Mouse (Mus musculus) heart, adult 18-20 months (tissue): ENCODE measurements around the gene Taf1c. TPM values are rescaled to one million over a fixed set of nuclear protein-coding genes. Genes with fewer than 3 reads are reported as not detected.

Source experiments
- DNase-seq, 2 experiments: peaks; one replicate each; pipeline ENCODE4 v3.0.0; 2021 to 2022; ENCODE audit warnings: mixed read lengths in 1 of 2
- long read RNA-seq, 2 experiments: library from polyadenylated mRNA; stranded (forward); transcript quantifications; one replicate each; pipeline ENCODE4 v2.0.0; 2021
- total RNA-seq, 2 experiments: library from RNA; stranded (reverse); gene quantifications; 2 replicates each; pipeline ENCODE4 v1.2.3; 2021

The Taf1c gene
- total RNA-seq, result 1 to 10 TPM; 3.5 to 4.5 TPM
- long read RNA-seq, experiment 1, partial matches to known transcripts, result 0 of 3 reads
- long read RNA-seq, experiment 1, other reads (novel, unspliced or antisense), result 3 of 3 reads
- long read RNA-seq, experiment 2, partial matches to known transcripts, result 0 of 2 reads
- long read RNA-seq, experiment 2, other reads (novel, unspliced or antisense), result 0 of 2 reads

DNA sequence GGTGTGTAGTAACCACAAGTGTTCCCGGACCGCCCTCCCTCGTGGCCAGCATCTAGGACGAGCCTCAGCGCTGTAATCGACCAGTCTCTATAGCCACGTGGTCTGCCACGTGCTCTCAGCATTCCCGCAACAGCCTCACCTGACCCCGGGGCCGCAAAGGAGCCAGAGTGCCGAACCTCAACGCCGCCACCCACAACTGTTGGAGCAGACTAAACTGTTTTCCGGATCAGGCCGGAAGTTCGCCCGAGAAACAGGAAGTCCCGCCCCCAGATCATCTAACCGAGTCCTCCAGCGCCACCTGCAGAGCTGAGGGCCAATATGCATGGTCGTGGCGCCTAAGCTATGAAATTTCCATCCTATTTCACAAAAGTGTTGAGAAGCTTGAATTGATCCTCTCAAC is at the start of gene Taf1c:
Taf1c (minus strand) TSS at position 227 of the 400 bp plus-strand sequence.
- peak; percentile 93 to 99 for DNase-seq

DNA sequence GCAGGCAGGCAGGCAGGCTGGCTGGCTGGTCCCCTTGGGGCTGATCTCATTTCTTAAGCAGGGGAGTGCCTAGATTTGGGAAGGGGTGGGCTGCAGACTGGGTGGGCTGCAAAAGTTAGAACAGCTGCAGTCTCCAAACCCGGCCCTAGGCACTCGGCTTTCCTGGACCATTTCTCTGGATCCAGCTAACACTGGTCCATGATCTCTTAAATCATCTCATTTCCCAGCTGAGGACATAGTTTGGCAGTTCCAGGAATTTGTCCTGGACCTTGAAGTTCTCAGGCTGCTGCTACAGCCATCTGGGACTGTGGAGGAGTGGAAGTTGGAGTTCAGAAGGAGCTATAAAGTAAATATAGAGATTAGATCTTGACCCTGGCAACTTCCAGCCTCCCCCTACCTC is 46.3 kb upstream of the Taf1c start:
- DNase-seq, result no peak

DNA sequence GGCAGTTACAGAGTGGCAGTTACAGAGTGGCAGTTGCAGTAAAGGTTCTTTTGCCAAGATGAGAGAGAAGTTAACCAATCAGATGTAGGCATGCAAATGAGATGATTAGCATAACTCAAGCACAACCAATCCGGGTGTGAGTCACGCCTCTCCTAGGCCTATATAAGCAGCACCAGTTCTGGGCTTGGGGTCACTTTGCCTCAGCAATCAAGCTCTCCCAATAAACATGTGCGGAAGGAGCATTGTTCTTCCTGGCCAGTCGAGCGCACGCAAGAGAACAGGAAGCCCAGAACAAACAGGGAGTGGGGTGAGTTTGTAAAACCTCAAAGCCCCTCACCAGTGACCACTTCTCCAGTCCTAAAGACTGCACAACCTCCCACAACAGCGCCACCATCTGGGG is 41.8 kb upstream of the Taf1c start:
- no peak for DNase-seq

DNA sequence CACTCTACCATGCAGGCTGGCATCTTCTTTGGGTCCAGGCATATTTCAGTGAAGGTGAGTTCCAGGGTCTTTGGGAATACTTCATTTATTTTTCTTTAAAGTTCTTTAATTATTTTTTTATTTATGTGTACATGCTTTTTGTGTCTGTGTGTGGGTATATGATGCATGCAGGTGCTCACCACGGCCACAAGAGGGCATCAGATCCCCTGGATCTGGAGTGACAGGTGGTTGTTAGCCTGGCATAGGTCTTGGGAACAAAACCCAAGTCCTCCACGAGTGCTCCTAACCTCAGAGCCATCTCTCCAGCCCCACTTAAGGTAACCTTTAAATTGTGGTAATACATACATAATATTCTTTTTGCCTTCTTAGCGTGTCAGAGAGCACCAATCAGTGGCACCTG is 41.2 kb upstream of the Taf1c start:
- no peak for DNase-seq

DNA sequence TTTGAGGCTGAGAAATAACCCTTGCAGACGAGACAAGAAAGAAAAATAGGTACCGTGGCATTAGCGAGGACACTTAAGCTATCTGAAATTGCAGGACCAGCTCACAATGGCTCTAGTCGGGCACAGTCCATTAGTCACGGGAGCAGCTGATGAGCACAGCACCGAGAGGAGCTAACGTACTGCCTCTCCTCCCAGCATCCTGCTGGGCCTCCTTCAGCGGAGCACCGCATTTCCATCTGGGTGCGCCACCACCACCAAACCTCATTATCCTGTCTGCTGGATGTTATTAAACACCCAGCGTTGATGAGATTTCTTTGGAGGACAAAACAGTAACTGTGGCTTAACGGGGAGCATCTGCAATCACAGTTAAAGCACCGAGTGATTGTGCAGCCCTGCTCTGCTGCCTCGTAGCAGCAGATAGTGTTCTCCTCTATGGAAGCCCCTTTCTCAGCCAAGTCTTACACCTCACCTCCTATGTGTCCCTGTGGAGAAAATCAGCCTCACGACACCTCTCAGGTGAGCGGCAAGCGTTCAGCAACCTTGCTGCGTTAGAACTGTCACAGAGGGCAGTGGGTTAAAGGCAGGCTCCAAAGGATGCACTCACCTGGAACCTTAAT is 40.1 kb upstream of the Taf1c start:
- no peak for DNase-seq

DNA sequence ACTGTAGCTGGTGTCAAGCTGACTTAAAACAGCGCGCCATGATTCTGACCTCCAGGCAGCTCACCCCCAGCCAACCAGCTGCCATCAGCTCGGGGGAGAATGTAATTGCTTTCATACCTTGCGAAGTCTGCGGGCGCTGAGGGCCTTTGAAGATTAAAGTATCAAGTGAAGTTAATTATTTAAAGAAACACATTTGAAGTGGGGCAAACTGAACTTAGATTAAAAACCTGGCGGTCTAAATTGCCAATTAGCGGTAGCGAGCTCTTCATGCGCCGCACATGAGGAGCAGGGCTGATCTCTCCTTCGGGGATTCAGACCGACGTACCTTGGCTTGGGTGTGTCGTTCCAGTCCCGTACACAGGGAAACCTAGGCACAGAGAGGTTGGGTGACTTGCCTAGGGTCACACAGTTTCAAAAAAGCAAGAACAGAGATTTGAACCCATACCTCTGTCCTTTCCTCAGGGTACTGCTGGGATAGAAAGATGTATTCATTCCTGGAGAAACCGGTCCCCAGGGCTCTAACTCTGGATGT is 39.5 kb upstream of the Taf1c start:
- DNase-seq, result no peak

DNA sequence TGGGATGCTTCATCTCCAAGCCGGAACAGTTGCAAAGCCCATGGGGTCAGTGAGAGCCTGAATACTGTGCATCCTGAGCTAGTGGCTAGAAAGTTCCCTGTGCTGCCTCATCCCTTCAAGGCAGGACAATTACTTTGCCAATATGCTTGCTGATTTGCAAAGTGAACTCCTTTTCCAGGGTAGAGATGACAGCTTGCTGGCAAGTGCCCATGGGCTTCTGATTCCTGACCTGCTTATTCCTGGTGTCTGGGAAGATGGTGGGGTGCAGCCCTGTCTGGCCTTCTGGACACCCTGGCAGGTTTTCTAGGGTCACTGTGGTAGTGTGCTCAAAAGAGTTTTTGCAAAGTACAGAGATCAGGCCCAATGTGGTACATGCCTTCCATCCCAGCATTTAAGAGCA is 37.9 kb upstream of the Taf1c start:
- DNase-seq, result no peak

DNA sequence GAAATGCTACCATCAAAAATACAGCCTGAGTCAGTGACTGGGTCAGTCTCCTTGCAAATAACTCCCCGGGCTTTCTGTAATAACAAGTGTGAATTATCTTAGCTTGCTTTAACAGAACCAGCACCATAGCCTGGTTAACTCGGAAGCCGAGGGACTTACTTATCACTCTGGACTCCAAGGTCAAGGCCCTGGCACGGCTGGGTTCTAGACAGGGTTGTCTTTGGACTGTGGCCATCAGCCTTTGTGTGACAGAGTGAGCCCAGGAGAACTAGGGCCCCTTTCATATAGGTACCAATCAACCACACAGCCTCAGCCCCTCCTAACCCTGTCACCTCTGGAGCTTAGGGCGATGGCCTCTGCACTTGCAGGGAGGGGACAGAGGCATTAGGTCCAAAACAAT is 36.0 kb upstream of the Taf1c start:
- DNase-seq, result no peak

DNA sequence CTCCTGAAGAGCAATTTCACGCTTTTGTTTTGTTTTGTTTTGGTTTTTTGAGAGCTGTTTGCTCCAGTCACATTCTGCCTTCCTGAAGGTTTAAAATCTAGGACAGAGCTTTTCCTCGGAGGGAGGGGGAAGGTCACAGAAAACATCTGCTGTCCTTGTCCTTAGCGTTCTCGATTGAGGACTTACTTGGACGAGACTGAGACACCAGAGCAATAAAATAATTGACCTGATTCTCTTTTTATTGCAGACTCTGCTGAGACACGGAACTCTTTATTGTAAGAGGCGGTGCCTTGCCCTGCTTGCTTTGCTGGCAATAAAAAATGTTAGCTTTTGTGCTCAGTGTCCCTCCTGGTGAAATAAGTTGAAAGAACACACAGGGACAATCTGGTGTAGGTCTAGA is 34.8 kb upstream of the Taf1c start:
- DNase-seq, result no peak

DNA sequence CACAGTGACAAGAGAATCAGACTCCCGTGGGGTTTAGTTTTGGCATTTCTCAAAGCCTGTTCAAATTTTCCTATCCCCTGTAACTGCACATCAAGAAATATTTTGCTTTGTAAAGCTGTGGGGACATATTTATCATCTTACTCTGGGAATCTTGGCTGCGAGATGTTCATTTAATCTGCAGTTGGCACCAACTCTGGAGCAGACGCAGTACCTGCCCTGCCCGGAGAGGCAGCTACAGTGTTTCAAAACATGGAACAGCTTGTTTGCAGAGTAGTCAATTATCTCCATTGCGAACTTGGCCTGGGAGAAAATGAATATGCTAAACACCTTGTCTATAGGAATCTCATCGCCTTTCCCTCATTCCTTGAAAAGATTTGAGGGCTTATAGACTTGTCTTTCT is 33.2 kb upstream of the Taf1c start:
- DNase-seq, result no peak

DNA sequence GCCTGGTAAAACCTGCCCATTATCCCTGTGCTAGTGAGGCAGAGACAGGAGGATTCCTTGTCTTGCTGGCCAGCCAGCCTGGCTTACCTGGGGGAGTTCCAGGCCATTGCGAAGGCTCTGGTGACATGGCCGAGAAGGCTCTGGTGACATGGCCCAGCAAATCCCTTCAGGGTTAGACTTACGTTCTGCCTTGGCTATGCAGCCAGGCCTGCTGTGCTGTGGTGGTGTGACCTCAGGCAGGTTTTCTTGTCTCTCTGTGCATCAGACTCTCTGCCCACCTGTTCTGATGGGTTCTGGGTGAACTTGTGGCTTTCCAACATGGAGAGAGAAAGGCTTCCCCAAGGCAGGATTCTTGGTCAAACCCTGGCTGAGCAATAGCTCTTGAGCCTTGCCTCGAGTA is 32.4 kb upstream of the Taf1c start:
- DNase-seq, result no peak

DNA sequence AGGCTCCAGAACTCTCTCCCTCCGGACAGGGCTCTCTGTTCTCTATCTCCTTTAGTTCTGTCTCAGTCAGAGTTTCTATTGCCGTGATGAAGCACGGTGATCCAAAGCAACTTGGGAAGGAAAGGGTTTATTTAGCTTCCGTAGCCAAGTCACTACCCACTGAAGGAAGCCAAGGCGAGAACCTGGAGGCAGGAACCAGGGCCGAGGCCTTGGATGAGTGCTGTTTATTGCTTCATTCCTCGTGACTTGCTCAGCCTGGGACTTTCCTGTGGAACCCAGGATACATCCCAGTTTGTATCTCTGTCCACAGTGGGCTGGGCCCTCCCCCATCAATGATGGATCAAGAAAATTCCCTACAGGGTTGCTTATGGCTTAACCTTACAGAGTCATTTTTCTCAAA is 31.7 kb upstream of the Taf1c start:
- DNase-seq, result no peak

DNA sequence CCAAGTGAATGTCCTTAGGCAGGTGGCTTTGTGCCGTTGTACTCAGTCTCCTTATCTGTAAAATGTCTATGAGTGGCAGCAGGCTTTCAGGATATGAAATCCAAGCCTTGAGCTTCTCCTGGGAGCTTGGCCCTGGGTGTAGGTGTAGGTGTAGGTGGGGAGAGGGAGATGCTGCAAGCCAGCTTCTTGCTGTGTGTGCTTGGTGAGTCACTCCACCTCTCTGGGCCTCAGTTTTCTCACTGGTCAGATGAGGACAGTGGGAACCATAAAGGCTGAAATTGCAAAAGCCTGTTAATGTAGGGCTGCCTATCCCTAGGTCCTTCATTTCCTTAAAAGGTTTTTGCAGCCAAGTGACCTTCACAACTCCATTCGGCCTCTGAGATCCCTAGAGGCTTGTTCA is 30.9 kb upstream of the Taf1c start:
- no peak for DNase-seq

DNA sequence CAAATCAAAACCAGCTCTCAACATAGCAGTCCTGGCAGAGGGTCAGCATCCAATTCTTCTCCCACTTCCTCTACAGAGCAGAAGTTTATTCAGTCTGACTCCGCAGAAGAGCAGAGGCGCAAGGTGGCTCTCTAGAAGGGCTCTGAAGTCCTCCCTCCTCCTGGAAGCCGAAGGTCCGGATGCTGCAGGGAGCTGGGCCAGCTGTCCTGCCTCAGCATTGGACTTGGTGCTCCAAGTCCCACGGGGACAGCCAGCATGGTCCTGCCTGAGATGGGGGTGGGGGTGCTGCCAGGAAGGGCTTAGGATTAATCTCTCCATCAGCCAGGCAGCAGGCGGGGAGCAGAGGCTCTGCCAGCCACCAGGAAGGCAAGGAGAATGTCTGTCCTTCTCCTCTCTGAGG is 30.4 kb upstream of the Taf1c start, which contains the start of gene Kcng4:
Kcng4 (minus strand) TSS at position 303 of the 400 bp plus-strand sequence.
- DNase-seq, result peak in 1 of 2 experiments; percentile 30

DNA sequence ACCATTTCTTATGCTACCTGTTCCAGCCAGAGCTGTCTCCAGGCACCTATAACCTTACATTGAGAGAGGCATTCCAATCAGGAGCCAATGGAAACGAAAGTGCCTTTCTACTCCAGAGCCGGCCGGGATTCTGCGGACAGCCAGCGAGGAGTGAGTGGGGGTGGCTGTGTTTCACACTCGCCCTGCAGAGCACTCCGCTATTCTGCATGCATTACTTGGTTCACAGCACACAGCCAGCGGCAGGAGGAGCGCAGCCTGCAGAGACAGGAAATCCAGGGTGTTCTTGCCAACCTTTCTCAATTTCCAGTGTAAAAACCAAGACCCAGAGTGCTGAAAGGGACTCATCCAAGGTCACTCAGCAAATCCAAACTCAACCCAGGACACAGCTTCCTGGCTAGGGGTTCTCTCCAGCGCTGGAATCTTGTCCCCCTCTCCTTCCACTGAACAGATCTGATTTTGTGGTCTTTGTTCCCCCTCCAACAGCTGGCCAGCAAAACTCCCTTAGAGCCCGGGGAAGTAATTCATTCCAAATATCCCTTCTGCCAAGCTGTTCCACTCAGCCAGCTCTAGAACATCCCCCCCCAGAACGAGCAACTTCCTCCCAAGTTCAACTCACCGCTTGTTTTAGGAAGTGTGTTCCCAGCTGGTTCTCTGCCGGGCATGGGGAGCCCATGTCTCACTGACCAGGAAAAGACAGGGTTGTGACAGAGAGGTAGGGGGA is 29.8 kb upstream of the Taf1c start:
- DNase-seq, result peak; percentile 28 to 47

DNA sequence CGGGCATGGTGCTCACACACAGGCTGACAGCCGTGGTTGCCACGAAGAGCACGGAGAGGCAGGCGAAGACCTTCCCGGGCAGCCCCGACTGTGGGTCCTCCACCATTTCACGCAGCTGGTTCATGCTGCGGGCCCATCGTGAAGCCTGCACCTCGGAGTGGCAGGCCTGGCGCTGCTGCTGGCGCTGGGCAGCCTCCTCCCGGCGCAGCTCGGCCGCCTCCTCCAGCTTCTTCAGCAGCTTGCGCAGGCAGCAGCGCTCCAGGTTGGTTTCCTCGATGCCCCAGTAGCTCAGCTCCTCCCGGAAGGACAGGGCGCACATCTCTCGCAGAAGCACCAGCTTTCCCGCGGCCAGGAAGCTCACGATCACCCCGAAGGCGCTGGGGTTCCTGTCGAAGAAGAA is 27.9 kb upstream of the Taf1c start:
- DNase-seq, result no peak

DNA sequence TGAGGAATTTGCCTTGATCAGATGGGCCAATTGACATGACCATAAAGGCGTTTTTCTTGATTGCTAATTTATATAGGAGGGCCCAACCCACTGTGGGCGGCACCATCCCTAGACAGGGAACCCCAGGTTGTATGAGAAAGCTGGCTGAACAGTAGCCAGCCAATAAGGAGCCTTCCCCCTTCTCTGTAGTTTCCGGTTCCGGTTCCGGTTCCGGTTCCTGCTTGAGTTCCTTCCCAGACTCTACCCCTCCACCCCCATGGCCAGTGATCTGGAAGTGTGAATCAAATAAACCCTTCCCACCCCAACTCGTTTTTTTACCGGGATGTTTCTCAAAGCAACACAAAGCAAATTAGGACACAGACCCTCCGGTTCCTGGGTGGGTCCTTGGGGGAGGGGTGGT is 27.2 kb upstream of the Taf1c start:
- no peak for DNase-seq

DNA sequence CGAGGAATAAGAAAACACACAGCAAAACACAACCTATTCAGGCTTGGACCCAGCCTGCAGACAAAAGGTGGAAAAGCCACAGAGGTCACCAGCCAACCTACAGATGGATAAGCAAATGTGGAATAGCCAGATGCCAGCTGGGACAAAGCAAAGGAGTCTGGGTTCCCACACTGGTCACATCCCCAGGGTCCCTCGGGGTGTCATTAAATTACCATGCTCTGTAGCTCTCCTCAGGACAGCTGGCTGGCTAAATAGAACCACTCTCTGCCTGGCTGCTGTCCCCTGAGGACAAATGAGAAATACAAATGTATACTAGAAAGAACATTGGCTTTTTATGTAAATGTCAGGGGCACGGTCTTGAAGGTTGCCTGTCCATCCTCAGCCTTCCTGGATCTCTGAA is 25.8 kb upstream of the Taf1c start:
- DNase-seq, result no peak

DNA sequence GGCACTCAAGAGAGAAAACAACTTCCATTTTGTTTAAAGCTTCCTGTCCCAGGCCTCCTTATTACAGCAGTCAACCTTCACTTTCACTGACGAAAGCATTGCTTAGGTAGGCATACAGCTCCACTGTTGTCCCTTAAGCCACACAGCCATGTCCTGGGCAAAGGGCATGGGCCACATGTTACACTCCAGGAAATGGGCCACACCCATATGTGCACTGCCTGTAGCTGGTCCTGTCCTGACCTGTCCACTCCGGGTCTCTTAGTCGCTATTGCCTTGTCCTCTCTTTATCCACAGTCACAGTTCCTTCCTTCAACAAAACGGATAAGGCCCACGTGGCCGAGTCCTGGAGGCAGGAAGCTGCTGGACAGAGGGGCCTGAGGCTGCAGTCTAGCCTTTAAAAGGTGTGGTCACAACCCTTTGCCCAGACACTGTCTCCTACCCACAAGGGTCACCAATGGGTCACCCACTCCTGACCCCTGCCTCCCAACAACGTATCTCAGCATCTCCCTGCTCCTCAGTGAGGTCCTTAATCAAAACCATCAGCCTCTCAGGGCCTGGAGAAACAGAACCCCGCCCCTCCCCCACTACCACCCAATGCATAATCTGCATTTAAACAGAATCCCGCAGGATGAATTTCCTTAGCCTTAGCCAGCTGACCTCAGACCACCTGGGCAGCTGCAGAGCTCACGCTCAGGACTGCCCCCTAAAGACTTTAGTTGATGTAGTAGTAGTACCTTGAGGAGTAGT is 22.8 kb upstream of the Taf1c start:
- no peak for DNase-seq

DNA sequence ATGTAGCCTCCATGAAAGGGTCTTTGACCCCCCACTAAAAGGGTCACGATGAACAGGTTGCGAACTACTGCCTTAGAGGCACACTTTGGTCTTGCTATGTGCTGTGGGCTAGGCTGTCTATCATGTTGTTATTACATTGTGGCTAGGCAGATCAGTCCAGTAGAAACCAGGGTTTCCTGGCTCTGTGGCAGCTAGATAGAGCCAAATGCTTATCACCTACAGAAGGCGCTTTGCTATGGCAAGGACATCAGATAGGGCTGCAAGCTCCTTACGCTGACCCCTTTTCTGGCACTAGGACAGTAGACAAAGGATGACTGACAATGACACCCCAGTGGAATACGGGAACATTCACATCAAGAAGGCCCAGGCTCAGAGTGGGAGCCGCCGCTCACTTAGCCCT is 22.2 kb upstream of the Taf1c start:
- DNase-seq, result no peak

DNA sequence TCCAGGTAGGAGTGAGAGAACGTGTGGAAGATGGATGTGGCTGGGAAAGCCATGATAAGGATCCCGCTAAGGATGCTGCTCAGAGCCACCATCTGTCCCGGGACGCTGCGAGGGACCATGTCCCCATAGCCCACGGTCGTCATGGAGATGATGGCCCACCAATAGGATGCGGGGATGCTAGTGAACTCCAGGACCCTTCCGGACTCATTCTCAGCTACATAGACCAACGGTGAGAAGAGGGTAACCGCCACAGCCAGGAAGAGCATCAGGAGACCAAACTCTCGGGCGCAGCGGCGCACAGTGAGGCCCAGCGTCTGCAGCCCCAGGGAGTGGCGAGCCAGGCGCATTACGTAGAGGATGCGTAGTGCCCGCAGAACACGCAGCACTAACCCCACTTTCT is 20.8 kb upstream of the Taf1c start:
- DNase-seq, result no peak

DNA sequence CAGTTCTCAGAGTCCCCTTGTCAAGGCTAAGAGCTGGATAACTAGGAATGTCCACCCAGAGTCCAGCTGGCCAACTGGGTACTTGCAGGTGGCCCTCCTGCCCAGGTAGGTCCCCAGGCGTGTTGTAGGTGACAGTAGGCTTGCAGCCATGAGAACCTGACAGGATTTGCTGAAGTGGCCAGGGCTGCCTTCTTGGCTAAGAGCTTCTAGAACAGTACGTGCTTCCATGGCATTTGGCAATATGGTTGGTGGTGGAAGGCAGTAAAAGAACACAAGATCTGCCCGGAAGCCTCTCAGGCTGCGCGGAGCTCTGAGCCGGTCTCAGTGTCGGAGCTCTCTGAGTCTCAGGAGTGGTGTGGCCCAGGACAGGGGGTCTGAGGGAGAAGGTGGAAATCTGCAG is 19.9 kb upstream of the Taf1c start:
- DNase-seq, result no peak

DNA sequence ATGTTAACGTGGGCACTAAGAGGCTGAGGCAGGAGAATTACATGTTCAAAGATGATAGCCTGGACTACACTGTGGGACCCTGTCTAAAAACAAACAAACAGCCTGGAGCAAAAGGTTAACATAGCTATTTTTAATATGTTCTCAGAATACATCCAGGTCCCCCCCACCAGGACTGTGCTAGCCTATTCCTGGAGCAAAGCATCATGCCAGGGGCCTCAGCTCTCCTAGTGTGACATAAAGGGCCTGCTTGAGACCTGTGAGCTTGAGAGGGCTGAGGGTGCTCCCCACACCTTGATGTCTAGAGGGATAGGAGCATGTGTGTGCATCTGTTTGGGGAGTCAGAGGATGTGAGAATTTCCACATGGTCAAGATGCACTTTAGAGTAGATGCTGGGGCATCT is 18.7 kb upstream of the Taf1c start:
- no peak for DNase-seq
